Mouse (Mus musculus): ENCODE measurements around the gene Rnft1.

The Rnft1 gene

GRCm38 (mm10) chr11:86484101-86484868, at the start of gene Rnft1:
Rnft1 (plus strand) TSS chr11:86484657.
- in situ Hi-C loops (cut with MboI; ENCODE audit: unreplicated experiment in 2 of 2): no loop called here

DNA sequence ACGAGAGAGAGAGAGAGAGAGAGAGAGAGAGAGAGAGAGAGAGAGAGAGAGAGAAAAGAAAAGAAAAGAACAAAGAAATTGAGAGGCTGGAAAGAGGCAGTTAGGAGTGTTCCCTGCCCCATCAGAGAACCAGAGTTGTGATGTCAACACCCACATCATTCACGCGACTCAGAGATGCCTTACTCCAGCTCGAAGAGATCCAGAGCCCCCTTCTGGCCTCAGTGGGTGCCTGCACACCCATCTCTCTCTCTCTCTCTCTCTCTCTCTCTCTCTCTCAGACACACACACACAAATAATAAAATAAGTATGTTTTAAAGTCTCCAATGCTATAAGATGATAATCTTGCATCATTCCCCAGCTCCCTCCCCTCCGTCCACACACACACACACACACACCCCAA, 47.6 kb upstream of the Rnft1 start:
- in situ Hi-C loops (cut with MboI; ENCODE audit: unreplicated experiment in 2 of 2): loop anchor here in 1 of 2 experiments (5.0 to 10.0 kb wide), 2 partner anchors 40 to 132 kb away; no protein-coding TSS in a partner anchor

- in situ Hi-C loops (cut with MboI; ENCODE audit: unreplicated experiment in 2 of 2): loop anchor here in 1 of 2 experiments (5.0 to 10.0 kb wide), 2 partner anchors 41 to 133 kb away; no protein-coding TSS in a partner anchor
Observed at GRCm38 (mm10) chr11:86438261-86438660, 46.2 kb upstream of the Rnft1 start.

DNA sequence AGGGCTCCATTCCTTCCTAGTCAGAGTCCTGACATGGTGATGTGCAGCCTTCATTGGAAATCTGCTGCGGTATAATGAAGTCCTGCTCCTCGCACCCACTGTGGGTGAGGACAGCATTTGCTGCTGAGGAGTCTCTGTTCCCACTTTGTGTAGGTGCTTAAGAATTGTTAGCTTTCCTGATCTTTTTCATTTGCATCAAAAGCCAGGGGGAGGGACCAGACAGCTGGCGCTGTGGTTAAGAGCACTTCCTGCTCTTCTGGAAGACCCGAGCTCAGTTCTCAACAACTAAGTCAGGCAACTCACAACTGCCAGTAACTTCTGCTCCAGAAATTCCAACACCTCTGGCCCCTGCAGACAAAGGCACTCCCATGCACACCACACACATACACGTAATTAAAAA, 43.7 kb upstream of the Rnft1 start:
- in situ Hi-C loops (cut with MboI; ENCODE audit: unreplicated experiment in 2 of 2): loop anchor here in 1 of 2 experiments (5.0 kb wide), 2 partner anchors 43 to 123 kb away; no protein-coding TSS in a partner anchor

DNA sequence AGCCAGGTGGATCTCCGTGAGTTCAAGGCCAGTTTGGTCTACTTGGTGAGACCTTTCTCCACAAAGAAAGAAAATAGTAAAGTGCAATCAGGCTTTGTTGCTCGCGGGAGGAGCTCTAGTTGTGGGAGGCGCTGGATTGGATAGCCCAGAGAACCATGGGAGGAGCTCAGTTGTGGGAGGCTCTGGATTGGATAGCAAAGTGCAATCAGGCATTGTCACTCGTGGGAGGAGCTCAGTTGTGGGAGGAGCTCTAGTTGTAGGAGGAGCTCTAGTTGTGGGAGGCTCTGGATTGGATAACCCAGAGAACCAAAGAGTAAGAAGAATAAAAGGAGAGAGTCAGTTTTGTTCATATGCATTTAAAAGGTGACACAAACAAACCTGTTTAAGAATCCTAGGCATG, 30.5 kb upstream of the Rnft1 start:
- in situ Hi-C loops (cut with MboI; ENCODE audit: unreplicated experiment in 2 of 2): loop anchor here (5.0 to 25.0 kb wide), 3 partner anchors 467 to 599 kb away; partner anchors contain the start of gene Gm11444 (in 1 of the 2)

GRCm38 (mm10) chr11:86457545-86457944, 26.9 kb upstream of the Rnft1 start:
- in situ Hi-C loops (cut with MboI; ENCODE audit: unreplicated experiment in 2 of 2): loop anchor here in 1 of 2 experiments (10.0 to 25.0 kb wide), 2 partner anchors 470 to 603 kb away; partner anchors contain the start of gene Gm11444

DNA sequence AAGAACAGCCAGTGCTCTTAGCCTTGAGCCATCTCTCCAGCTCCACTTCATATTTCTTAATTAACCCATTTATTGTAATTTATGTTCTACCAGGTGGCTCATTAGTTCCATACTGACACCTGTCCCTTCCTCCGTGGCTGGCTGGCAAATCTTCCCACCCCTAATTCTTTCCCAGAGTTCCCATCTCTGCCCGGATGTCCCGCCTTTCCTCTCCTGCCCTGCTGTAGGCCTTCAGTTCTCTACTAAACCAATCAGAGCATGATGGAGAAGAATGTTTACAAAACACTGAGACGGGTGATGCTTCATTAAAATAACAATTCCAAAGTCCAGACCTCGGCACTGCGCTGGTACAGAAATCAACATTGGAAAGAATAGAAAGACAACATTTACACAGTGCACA, 25.6 kb upstream of the Rnft1 start:
- in situ Hi-C loops (cut with MboI; ENCODE audit: unreplicated experiment in 2 of 2): loop anchor here in 1 of 2 experiments (10.0 to 25.0 kb wide), 2 partner anchors 472 to 604 kb away; partner anchors contain the start of gene Gm11444

GRCm38 (mm10) chr11:86462579-86462978, 21.9 kb upstream of the Rnft1 start:
- in situ Hi-C loops (cut with MboI; ENCODE audit: unreplicated experiment in 2 of 2): loop anchor here (5.0 to 25.0 kb wide), 2 partner anchors 475 to 610 kb away; partner anchors contain the start of gene Gm11444 (in 1 of the 2)

GRCm38 (mm10) chr11:86464275-86464674, 20.2 kb upstream of the Rnft1 start:
- in situ Hi-C loops (cut with MboI; ENCODE audit: unreplicated experiment in 2 of 2): loop anchor here (5.0 to 25.0 kb wide), 2 partner anchors 477 to 612 kb away; partner anchors contain the start of gene Gm11444 (in 1 of the 2)

- in situ Hi-C loops (cut with MboI; ENCODE audit: unreplicated experiment in 2 of 2): loop anchor here in 1 of 2 experiments (25.0 kb wide), 1 partner anchor 481 kb away; no protein-coding TSS in a partner anchor
Observed at GRCm38 (mm10) chr11:86468345-86468744, 16.1 kb upstream of the Rnft1 start.

DNA sequence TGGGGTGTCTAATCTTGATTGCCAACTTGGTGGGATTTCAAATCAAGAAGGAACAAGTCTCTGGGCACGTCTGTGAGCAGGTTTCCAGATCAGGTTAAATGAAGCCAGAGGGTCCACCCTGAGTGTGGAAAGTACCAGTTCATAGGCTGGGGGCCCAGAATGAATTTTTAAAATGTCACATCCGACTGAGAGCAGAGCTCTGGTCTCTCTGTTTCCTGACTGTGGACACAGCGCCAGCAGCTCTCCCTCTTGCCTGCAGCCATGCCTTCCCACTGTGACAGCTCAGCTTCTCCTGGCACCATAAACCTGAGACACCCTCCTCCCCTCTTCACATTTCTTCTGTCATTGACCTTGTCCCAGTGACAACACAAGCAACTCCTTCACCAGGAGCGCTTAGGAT, 15.5 kb upstream of the Rnft1 start:
- in situ Hi-C loops (cut with MboI; ENCODE audit: unreplicated experiment in 2 of 2): loop anchor here in 1 of 2 experiments (25.0 kb wide), 1 partner anchor 482 kb away; no protein-coding TSS in a partner anchor

- in situ Hi-C loops (cut with MboI; ENCODE audit: unreplicated experiment in 2 of 2): loop anchor here in 1 of 2 experiments (25.0 kb wide), 1 partner anchor 484 kb away; no protein-coding TSS in a partner anchor
Observed at GRCm38 (mm10) chr11:86471785-86472184, 12.7 kb upstream of the Rnft1 start.

DNA sequence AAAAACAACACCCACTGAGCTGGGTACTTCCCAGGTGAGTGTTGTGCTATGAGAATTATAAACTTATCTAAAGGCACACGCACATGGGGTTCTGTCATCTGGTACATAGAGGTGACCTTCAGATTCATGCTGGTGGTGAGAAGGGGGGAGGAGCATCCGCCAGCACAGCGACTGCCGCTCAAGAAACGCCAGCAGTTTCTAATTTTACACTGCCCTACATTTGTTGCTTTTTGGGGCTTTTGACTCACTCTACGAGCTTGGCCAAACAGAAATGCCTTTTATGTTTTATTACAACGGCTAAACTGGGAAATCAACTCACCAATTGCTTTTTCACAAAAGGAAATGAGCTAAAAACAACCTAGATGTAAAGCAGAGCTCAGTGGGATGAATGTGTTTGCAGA, 11.7 kb upstream of the Rnft1 start:
- in situ Hi-C loops (cut with MboI; ENCODE audit: unreplicated experiment in 2 of 2): loop anchor here in 1 of 2 experiments (25.0 kb wide), 1 partner anchor 485 kb away; no protein-coding TSS in a partner anchor

- in situ Hi-C loops (cut with MboI; ENCODE audit: unreplicated experiment in 2 of 2): loop anchor here in 1 of 2 experiments (25.0 kb wide), 1 partner anchor 486 kb away; no protein-coding TSS in a partner anchor
Observed at GRCm38 (mm10) chr11:86473576-86473975, 10.9 kb upstream of the Rnft1 start.

DNA sequence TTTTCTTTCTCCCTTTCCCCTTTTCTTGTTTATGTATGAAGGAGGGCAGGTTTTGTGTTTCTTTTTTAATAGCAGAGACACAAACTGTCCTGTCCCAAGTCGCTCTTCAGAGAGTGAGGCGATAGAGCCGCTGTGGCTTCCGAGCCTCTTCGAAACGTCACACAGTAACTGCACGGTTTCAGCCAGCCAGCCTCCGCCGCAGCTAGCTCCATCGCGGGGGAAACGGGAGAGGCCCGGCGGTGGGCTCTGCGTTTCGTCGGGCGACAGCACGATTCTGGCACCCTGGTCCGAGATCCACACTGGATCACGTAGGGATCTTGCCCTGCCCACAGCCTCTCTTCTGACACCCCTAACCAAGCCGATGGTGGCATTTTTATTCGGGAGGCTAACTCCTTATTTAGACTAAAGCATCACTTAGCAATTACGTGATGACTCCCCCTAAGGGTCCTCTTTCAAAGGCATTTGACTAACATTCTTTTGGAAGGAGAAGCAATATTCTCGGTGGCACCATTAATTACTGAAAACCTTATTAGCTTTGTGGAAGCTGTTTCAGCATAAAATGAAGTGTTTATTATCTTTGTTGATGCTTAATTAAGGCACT, 553 bp downstream of the Rnft1 start:
- in situ Hi-C loops (cut with MboI; ENCODE audit: unreplicated experiment in 2 of 2): no loop called here

GRCm38 (mm10) chr11:86490782-86491181, 6.3 kb downstream of the Rnft1 start:
- in situ Hi-C loops (cut with MboI; ENCODE audit: unreplicated experiment in 2 of 2): no loop called here

- in situ Hi-C loops (cut with MboI; ENCODE audit: unreplicated experiment in 2 of 2): no loop called here
Observed at GRCm38 (mm10) chr11:86497356-86497755, 12.9 kb downstream of the Rnft1 start.

- in situ Hi-C loops (cut with MboI; ENCODE audit: unreplicated experiment in 2 of 2): no loop called here
Observed at GRCm38 (mm10) chr11:86497908-86498307, 13.5 kb downstream of the Rnft1 start.

DNA sequence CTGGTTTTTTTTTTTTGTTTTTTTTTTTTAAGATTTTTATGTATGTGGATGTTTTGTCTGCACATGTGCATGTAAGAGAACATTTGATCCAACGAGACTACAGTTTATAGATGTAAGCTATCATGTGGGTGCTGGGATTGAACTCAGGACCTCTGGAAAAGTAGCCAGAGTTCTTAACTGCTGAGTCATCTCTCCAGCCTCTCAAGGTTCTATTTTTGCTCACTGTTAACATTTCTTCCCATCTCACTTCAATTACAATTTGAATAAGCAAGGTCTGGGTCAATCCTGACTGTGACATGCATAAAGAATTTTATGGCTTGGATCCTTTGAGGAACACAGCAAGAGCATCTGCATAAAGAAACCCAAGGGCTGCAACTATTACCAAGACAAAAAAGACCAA, 16.3 kb downstream of the Rnft1 start:
- in situ Hi-C loops (cut with MboI; ENCODE audit: unreplicated experiment in 2 of 2): loop anchor here in 1 of 2 experiments (25.0 kb wide), 1 partner anchor 1313 kb away; no protein-coding TSS in a partner anchor

GRCm38 (mm10) chr11:86503121-86503520, 18.7 kb downstream of the Rnft1 start:
- in situ Hi-C loops (cut with MboI; ENCODE audit: unreplicated experiment in 2 of 2): loop anchor here in 1 of 2 experiments (25.0 kb wide), 1 partner anchor 1316 kb away; no protein-coding TSS in a partner anchor

All from v-Abl transformed pro-B cells (cell line).